Mouse (Mus musculus): Measurements from ENCODE around the gene Sh3rf1. TPM values are rescaled to one million over a fixed set of nuclear protein-coding genes. Genes with fewer than 3 reads are reported as not detected.

Gene Sh3rf1
- total RNA-seq, 1 experiment from 2014 or later: 9.3 TPM

GRCm38 (mm10) chr8:61215081-61215819 is 8.4 kb upstream of the Sh3rf1 start:
- ATAC-seq (replicated peaks in 1 of 2; ENCODE audit: insufficient read depth in 1 of 2, low FRiP score in 2 of 2, low TSS enrichment in 1 of 2, low read depth in 1 of 2, poor library complexity in 2 of 2, severe bottlenecking in 2 of 2): no peak

- no peak for ATAC-seq (replicated peaks in 1 of 2; ENCODE audit: insufficient read depth in 1 of 2, low FRiP score in 2 of 2, low TSS enrichment in 1 of 2, low read depth in 1 of 2, poor library complexity in 2 of 2, severe bottlenecking in 2 of 2)
Observed at GRCm38 (mm10) chr8:61217017-61217416, 6.7 kb upstream of the Sh3rf1 start.

GRCm38 (mm10) chr8:61217426-61217825 is 6.2 kb upstream of the Sh3rf1 start:
- no peak for ATAC-seq (replicated peaks in 1 of 2; ENCODE audit: insufficient read depth in 1 of 2, low FRiP score in 2 of 2, low TSS enrichment in 1 of 2, low read depth in 1 of 2, poor library complexity in 2 of 2, severe bottlenecking in 2 of 2)

GRCm38 (mm10) chr8:61218439-61218838 is 5.2 kb upstream of the Sh3rf1 start:
- no peak for ATAC-seq (replicated peaks in 1 of 2; ENCODE audit: insufficient read depth in 1 of 2, low FRiP score in 2 of 2, low TSS enrichment in 1 of 2, low read depth in 1 of 2, poor library complexity in 2 of 2, severe bottlenecking in 2 of 2)

- no peak for ATAC-seq (replicated peaks in 1 of 2; ENCODE audit: insufficient read depth in 1 of 2, low FRiP score in 2 of 2, low TSS enrichment in 1 of 2, low read depth in 1 of 2, poor library complexity in 2 of 2, severe bottlenecking in 2 of 2)
Observed at GRCm38 (mm10) chr8:61223283-61223682, 389 bp upstream of the Sh3rf1 start.

GRCm38 (mm10) chr8:61224380-61225092 is 864 bp downstream of the Sh3rf1 start:
- ATAC-seq (replicated peaks in 1 of 2; ENCODE audit: insufficient read depth in 1 of 2, low FRiP score in 2 of 2, low TSS enrichment in 1 of 2, low read depth in 1 of 2, poor library complexity in 2 of 2, severe bottlenecking in 2 of 2): peak; percentile 58 to 77

- no peak for ATAC-seq (replicated peaks in 1 of 2; ENCODE audit: insufficient read depth in 1 of 2, low FRiP score in 2 of 2, low TSS enrichment in 1 of 2, low read depth in 1 of 2, poor library complexity in 2 of 2, severe bottlenecking in 2 of 2)
Observed at GRCm38 (mm10) chr8:61225581-61226395, 2.1 kb downstream of the Sh3rf1 start.

- no peak for ATAC-seq (replicated peaks in 1 of 2; ENCODE audit: insufficient read depth in 1 of 2, low FRiP score in 2 of 2, low TSS enrichment in 1 of 2, low read depth in 1 of 2, poor library complexity in 2 of 2, severe bottlenecking in 2 of 2)
Observed at GRCm38 (mm10) chr8:61226632-61227031, 3.0 kb downstream of the Sh3rf1 start.

- no peak for ATAC-seq (replicated peaks in 1 of 2; ENCODE audit: insufficient read depth in 1 of 2, low FRiP score in 2 of 2, low TSS enrichment in 1 of 2, low read depth in 1 of 2, poor library complexity in 2 of 2, severe bottlenecking in 2 of 2)
Observed at GRCm38 (mm10) chr8:61228678-61229077, 5.0 kb downstream of the Sh3rf1 start.

- ATAC-seq (replicated peaks in 1 of 2; ENCODE audit: insufficient read depth in 1 of 2, low FRiP score in 2 of 2, low TSS enrichment in 1 of 2, low read depth in 1 of 2, poor library complexity in 2 of 2, severe bottlenecking in 2 of 2): no peak
Observed at GRCm38 (mm10) chr8:61229511-61230195, 6.0 kb downstream of the Sh3rf1 start.

- no peak for ATAC-seq (replicated peaks in 1 of 2; ENCODE audit: insufficient read depth in 1 of 2, low FRiP score in 2 of 2, low TSS enrichment in 1 of 2, low read depth in 1 of 2, poor library complexity in 2 of 2, severe bottlenecking in 2 of 2)
Observed at GRCm38 (mm10) chr8:61230881-61231755, 7.4 kb downstream of the Sh3rf1 start.

- no peak for ATAC-seq (replicated peaks in 1 of 2; ENCODE audit: insufficient read depth in 1 of 2, low FRiP score in 2 of 2, low TSS enrichment in 1 of 2, low read depth in 1 of 2, poor library complexity in 2 of 2, severe bottlenecking in 2 of 2)
Observed at GRCm38 (mm10) chr8:61235499-61235898, 11.8 kb downstream of the Sh3rf1 start.

GRCm38 (mm10) chr8:61236506-61237268 is 13.0 kb downstream of the Sh3rf1 start:
- no peak for ATAC-seq (replicated peaks in 1 of 2; ENCODE audit: insufficient read depth in 1 of 2, low FRiP score in 2 of 2, low TSS enrichment in 1 of 2, low read depth in 1 of 2, poor library complexity in 2 of 2, severe bottlenecking in 2 of 2)

GRCm38 (mm10) chr8:61239576-61239975 is 15.9 kb downstream of the Sh3rf1 start:
- ATAC-seq (replicated peaks in 1 of 2; ENCODE audit: insufficient read depth in 1 of 2, low FRiP score in 2 of 2, low TSS enrichment in 1 of 2, low read depth in 1 of 2, poor library complexity in 2 of 2, severe bottlenecking in 2 of 2): no peak

GRCm38 (mm10) chr8:61241229-61241628 is 17.6 kb downstream of the Sh3rf1 start:
- ATAC-seq (replicated peaks in 1 of 2; ENCODE audit: insufficient read depth in 1 of 2, low FRiP score in 2 of 2, low TSS enrichment in 1 of 2, low read depth in 1 of 2, poor library complexity in 2 of 2, severe bottlenecking in 2 of 2): no peak

- ATAC-seq (replicated peaks in 1 of 2; ENCODE audit: insufficient read depth in 1 of 2, low FRiP score in 2 of 2, low TSS enrichment in 1 of 2, low read depth in 1 of 2, poor library complexity in 2 of 2, severe bottlenecking in 2 of 2): no peak
Observed at GRCm38 (mm10) chr8:61242896-61243295, 19.2 kb downstream of the Sh3rf1 start.

All from hematopoietic stem cell, adult 5-6 weeks (primary cell).